Mouse (Mus musculus) thymus, adult 2 months (tissue): ENCODE results near the gene Pigt. TPM values are rescaled to one million over a fixed set of nuclear protein-coding genes. Genes with fewer than 3 reads are reported as not detected.

ENCODE experiments used
- DNase-seq: peaks from one replicate; pipeline ENCODE4 v3.0.0; 2021
- H3K27ac ChIP-seq: fragments of 200-500 bp; 2 replicates; pipeline ENCODE4 v1.5.1; 2012; ENCODE audit warnings: low read length, control low read depth; ENCODE audit not compliant: control insufficient read depth, insufficient read depth
- H3K27me3 ChIP-seq: fragments of 200-500 bp; 2 replicates; pipeline ENCODE4 v1.6.1; 2012; ENCODE audit warnings: mild to moderate bottlenecking, low read length, moderate library complexity, mixed read lengths; ENCODE audit not compliant: control insufficient read depth, insufficient read depth
- H3K36me3 ChIP-seq: fragments of 200-500 bp; 2 replicates; pipeline ENCODE4 v1.6.1; 2012; ENCODE audit warnings: mild to moderate bottlenecking, low read length, moderate library complexity; ENCODE audit not compliant: control insufficient read depth, insufficient read depth
- H3K4me1 ChIP-seq: fragments of 200-500 bp; replicated peaks from 2 replicates; pipeline ENCODE4 v1.6.1; 2012; ENCODE audit warnings: low read length; ENCODE audit not compliant: control insufficient read depth, insufficient read depth
- H3K4me3 ChIP-seq: fragments of 200-500 bp; 2 replicates; pipeline ENCODE4 v1.5.1; 2012; ENCODE audit warnings: mild to moderate bottlenecking, low read length, control low read depth, moderate library complexity; ENCODE audit not compliant: control insufficient read depth, insufficient read depth
- CTCF ChIP-seq: fragments of 200-500 bp; IDR thresholded peaks from 2 replicates; pipeline ENCODE4 v1.5.1; 2012; ENCODE audit warnings: mild to moderate bottlenecking, control low read depth, low read length, moderate library complexity, borderline replicate concordance; ENCODE audit not compliant: control insufficient read depth, poor library complexity, insufficient read depth; ENCODE audit errors: extremely low read depth
- POLR2A ChIP-seq: fragments of 200-500 bp; IDR thresholded peaks from 2 replicates; pipeline ENCODE4 v1.6.1; 2012; ENCODE audit warnings: mild to moderate bottlenecking, low read length, control low read depth, moderate library complexity; ENCODE audit not compliant: control insufficient read depth, poor library complexity, insufficient read depth; ENCODE audit errors: extremely low read depth
- WGBS: fragments of 180-500 bp; shearing (Covaris S2); methylation state at CpG from one replicate; pipeline ENCODE4 v1.1.7; 2018; 5-methylcytosine and 5-hydroxymethylcytosine counted together
- polyA plus RNA-seq: library from polyadenylated mRNA; depleted of rRNA; stranded (reverse); fragments of >200 nt; gene quantifications from 2 replicates; pipeline ENCODE4 v1.2.3, GENCODE M21; 2012; rRNA removed

Pigt gene
- polyA plus RNA-seq, 1 experiment, result 146 TPM

GRCm38 (mm10) chr2:164549338-164549737 is 52.0 kb downstream of the Pigt start:
- 71% methylated on average over 4 of the region's 4 CpGs for WGBS
- no peak overlapping the region for H3K4me3 ChIP-seq
- H3K27ac ChIP-seq, result no peak overlapping the region
- no peak for TF ChIP-seq CTCF
- TF ChIP-seq POLR2A, result no peak
- H3K4me1 ChIP-seq, result peaks cover 3% of the 10 kb centered on the region
- H3K27me3 ChIP-seq, result no peaks in the 10 kb centered on the region
- no peak for DNase-seq
- H3K36me3 ChIP-seq, result no peaks in the 10 kb centered on the region

DNA sequence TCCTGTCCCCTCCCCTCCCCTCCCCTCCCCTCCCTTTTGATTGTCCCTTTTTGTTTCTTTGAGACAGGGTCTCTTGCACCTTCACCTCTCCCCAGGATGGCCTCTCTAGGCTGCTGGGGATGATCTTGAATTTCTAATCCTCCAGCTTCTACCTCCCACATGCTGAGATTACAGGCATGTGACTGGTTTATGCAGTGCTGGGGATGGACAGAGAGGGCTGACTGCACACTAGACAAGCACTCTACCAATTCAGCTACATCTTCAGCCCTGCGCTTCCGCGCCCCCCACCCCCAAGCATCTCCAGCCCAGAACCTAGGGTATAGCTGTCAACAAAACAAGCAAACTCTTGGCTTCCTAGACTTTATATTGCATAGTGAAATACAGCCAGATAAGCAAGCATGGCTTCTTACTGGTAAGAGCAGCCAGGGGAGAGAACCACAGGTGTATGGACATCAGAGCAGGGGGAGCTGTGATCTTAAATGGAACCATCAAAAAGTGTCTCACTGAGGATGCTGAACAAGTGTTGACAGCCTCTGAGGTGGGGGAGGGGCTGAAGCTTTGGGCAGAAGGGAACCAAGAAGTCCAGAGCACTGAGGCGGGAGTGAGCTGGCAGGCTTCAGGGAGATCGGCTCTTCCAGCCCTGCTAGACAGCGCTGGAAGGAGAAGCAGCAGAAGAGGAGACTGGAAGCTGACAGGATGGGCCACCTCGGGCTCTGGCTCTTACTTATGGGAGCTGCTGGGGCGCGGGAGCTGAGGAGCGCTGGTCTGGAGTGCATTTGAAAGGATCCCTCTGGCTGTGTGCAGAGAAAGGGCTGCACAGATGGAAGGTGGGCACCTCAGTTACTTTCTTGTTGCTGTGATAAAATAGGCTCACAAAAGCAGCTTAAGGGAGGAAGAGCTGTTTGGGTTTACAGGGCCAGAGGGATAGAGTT is 52.9 kb downstream of the Pigt start:
- DNase-seq, result no peak
- Histone ChIP-seq H3K27me3 (no peaks in the 10 kb centered on the region), H3K27ac (no peak overlapping the region), H3K4me1 (no peaks in the 10 kb centered on the region; the same call in 1 of the 2 replicates), H3K36me3 (no peaks in the 10 kb centered on the region), H3K4me3 (no peak overlapping the region)
- 47% methylated on average over 10 of the region's 10 CpGs for WGBS
- TF ChIP-seq POLR2A (no peak), CTCF (no peak)

- DNase-seq, result no peak
- Histone ChIP-seq H3K27me3 (no peaks in the 10 kb centered on the region), H3K36me3 (no peaks in the 10 kb centered on the region), H3K4me1 (no peaks in the 10 kb centered on the region; the same call in 1 of the 2 replicates), H3K4me3 (no peak overlapping the region), H3K27ac (no peak overlapping the region)
- TF ChIP-seq CTCF (no peak), POLR2A (no peak)
- WGBS, result 6% methylated on average over 2 of the region's 2 CpGs
Observed at GRCm38 (mm10) chr2:164550895-164551269, 53.6 kb downstream of the Pigt start.

DNA sequence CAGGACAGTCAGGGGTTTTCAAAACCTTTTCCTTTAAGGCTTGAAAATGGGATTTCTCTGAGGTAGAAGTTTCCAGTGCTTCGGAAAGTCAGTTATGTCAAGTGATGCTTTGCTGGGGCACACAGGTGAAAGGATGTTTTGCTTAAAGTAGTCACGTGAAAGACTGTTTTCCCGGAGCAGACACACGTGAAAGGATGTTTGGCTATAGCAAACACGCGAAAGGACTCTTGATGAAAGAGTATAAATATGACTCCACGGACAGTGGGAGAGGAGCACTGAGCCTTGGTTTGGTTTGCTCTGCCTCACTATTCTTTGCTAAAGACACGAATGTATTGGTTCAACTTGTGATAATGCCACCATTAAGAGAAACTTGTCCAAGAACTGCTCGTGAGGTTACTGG is 54.2 kb downstream of the Pigt start:
- TF ChIP-seq CTCF, result no peak
- TF ChIP-seq POLR2A, result no peak

More for the DNA sequence above, 54.2 kb downstream of the Pigt start:
- WGBS, result 93% methylated on average over 9 of the region's 9 CpGs
- Histone ChIP-seq H3K36me3 (no peaks in the 10 kb centered on the region), H3K4me3 (no peak overlapping the region), H3K27me3 (no peaks in the 10 kb centered on the region), H3K27ac (no peak overlapping the region), H3K4me1 (no peaks in the 10 kb centered on the region; the same call in 1 of the 2 replicates)
- DNase-seq, result no peak

Other genes with a start within 250 kb of the Pigt start
- not detected in 2 replicates for gene Svs3b, start 240.9 kb upstream of the Pigt start, polyA plus RNA-seq
- gene Svs4, start 219.1 kb upstream of the Pigt start, polyA plus RNA-seq, result 0.15 TPM in 1 of 2 replicates, not detected in the other
- not detected in 2 replicates for gene Svs3a, start 208.3 kb upstream of the Pigt start, polyA plus RNA-seq
- not detected in 2 replicates for gene Svs6, start 180.8 kb upstream of the Pigt start, polyA plus RNA-seq
- not detected in 2 replicates for gene Svs5, start 164.8 kb upstream of the Pigt start, polyA plus RNA-seq
- gene Slpi, start 108.4 kb upstream of the Pigt start, polyA plus RNA-seq, result 4.9 and 7.5 TPM in 2 replicates
- gene Rbpjl, start 94.4 kb upstream of the Pigt start, polyA plus RNA-seq, result 0.24 TPM in 1 of 2 replicates, not detected in the other
- gene Matn4, start 92.4 kb upstream of the Pigt start, polyA plus RNA-seq, result 0.82 and 0.93 TPM in 2 replicates
- gene Sdc4, start 53.6 kb upstream of the Pigt start, polyA plus RNA-seq, result 18.6 TPM in 2 replicates
- 183 and 220 TPM in 2 replicates for gene Sys1, start 40.6 kb upstream of the Pigt start, polyA plus RNA-seq
- gene Gm20458, start 36.6 kb upstream of the Pigt start, polyA plus RNA-seq, result 27.8 and 35.3 TPM in 2 replicates
- gene Trp53tg5, start 23.8 kb upstream of the Pigt start, polyA plus RNA-seq, result not detected in 2 replicates
- gene Dbndd2, start 11.4 kb upstream of the Pigt start, polyA plus RNA-seq, result 19.6 and 24.8 TPM in 2 replicates
- 20.5 and 28.7 TPM in 2 replicates for gene Wfdc2, start 64.9 kb downstream of the Pigt start, polyA plus RNA-seq
- not detected in 2 replicates for gene Spint3, start 75.9 kb downstream of the Pigt start, polyA plus RNA-seq
- gene Wfdc6a, start 87.9 kb downstream of the Pigt start, polyA plus RNA-seq, result not detected in 2 replicates
- gene Eppin, start 96.1 kb downstream of the Pigt start, polyA plus RNA-seq, result not detected in 2 replicates
- gene Wfdc6b, start 116.0 kb downstream of the Pigt start, polyA plus RNA-seq, result not detected in 2 replicates
- 0.18 TPM in 1 of 2 replicates, not detected in the other for gene Wfdc8, start 116.1 kb downstream of the Pigt start, polyA plus RNA-seq
- gene Wfdc16, start 141.3 kb downstream of the Pigt start, polyA plus RNA-seq, result not detected in 2 replicates
- not detected in 2 replicates for gene Wfdc10, start 158.5 kb downstream of the Pigt start, polyA plus RNA-seq
- not detected in 2 replicates for gene Wfdc9, start 159.1 kb downstream of the Pigt start, polyA plus RNA-seq
- gene Wfdc11, start 176.6 kb downstream of the Pigt start, polyA plus RNA-seq, result not detected in 2 replicates
- gene Wfdc13, start 187.6 kb downstream of the Pigt start, polyA plus RNA-seq, result not detected in 2 replicates
- gene Spint4, start 201.0 kb downstream of the Pigt start, polyA plus RNA-seq, result not detected in 2 replicates
- not detected in 2 replicates for gene Spint5, start 217.8 kb downstream of the Pigt start, polyA plus RNA-seq
- 0.23 and 0.41 TPM in 2 replicates for gene Wfdc3, start 248.4 kb downstream of the Pigt start, polyA plus RNA-seq
- gene Dnttip1, start 248.5 kb downstream of the Pigt start, polyA plus RNA-seq, result 60.6 and 134 TPM in 2 replicates